Mouse (Mus musculus): ENCODE data around the gene Phf5a. TPM values are rescaled to one million over a fixed set of nuclear protein-coding genes. Genes with fewer than 3 reads are reported as not detected.

Gene Phf5a
- total RNA-seq, 2 experiments from 2014 or later: 42.6 to 44.5 TPM

DNA sequence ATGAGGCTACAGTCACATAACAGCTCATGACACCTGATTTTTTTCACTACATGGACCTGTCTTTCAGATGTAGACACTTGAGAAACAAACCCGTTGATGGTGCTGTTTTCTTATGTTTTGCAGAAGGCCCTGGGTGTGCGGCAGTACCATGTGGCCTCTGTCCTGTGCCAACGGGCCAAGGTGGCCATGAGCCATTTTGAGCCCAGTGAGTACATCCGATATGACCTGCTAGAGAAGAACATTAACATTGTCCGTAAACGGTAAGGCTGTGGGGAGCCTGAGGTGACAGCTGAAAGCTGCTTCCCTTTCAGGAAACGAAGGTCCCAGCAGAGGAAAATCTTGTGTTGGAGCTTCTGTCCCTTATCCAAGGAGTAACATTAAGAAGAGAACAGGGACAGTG lies 17.5 kb upstream of the Phf5a start:
- intact Hi-C loops (cut with DNase I): no loop called here
- DNase-seq (ENCODE audit: extremely low spot score in 1 of 2, low spot score in 2 of 2): no peak

- intact Hi-C loops (cut with DNase I): no loop called here
- no peak for DNase-seq (ENCODE audit: extremely low spot score in 1 of 2, low spot score in 2 of 2)
Observed at GRCm38 (mm10) chr15:81886795-81887550, 15.3 kb upstream of the Phf5a start.

- intact Hi-C loops (cut with DNase I): no loop called here
Observed at GRCm38 (mm10) chr15:81885418-81885934, 13.8 kb upstream of the Phf5a start.

DNA sequence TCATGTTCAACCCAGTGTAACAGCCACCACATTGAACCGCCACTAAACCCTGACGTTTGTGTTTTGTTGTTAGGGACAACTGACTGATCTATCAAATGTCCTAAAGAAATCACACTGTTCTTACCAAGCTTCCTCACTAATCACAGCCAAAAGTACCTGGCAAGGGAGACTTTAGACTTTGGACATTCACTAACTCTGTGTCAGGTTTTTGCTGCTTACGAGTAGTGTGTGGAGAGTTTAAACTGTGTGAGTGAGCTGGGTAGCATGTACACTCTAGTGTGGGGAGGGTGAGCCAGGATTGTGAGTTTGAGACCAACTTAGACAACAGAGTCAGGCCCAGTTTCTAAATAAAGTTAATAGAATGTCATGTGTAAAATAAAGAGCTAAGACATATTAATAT lies 10.6 kb upstream of the Phf5a start:
- intact Hi-C loops (cut with DNase I): no loop called here
- no peak for DNase-seq (ENCODE audit: extremely low spot score in 1 of 2, low spot score in 2 of 2)

More at GRCm38 (mm10) chr15:81885418-81885934, 13.8 kb upstream of the Phf5a start:
- no peak for DNase-seq (ENCODE audit: extremely low spot score in 1 of 2, low spot score in 2 of 2)

DNA sequence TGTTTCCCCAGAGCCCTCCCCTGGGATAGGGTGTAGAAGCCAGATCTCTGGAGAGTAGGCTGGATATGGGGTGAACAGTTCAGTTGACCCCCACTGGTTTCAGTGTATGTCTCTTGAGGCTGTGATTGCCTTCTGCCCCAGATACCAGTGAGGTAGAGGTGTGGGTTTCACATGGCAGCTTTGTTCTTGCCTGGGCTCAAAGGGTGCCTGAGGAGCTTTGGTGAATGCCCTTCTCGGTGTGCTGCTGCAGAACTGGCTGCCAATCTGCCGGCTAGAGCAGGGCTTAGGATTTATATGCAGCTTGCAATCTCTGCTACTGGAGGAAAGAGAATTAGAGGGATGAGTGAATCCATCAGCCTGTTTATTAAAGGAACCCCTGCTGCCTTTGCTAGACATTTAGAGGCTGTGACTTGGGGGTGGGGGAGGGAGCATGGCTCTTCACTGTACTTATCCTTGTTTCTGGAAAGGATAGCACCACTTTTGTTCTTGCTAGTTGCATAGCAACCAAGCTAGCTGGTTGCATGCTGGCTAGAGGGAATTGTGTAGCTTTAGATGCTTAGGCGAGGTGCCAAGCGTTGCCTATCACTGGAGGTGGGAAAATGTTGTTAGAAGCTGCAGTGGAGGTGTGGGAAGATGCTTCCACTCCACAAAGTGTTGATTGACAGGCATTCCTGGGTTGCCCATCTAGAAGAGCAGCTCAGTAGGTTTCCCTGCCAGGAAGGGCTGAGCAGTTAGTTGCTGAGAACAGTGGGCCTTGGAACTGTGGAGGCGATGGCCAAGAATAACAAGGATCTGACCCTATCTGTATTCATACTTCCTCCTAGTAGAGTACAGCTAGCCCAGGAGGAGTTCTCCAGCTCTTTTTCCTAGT lies 8.1 kb upstream of the Phf5a start:
- intact Hi-C loops (cut with DNase I): no loop called here
- DNase-seq (ENCODE audit: extremely low spot score in 1 of 2, low spot score in 2 of 2): peak; percentile 73 to 80

- intact Hi-C loops (cut with DNase I): no loop called here
- peak; percentile 99 for DNase-seq (ENCODE audit: extremely low spot score in 1 of 2, low spot score in 2 of 2)
Observed at GRCm38 (mm10) chr15:81872262-81873136, 788 bp upstream of the Phf5a start, which contains the start of gene Aco2. Gene Aco2, plus strand, starts transcription at chr15:81872309.

DNA sequence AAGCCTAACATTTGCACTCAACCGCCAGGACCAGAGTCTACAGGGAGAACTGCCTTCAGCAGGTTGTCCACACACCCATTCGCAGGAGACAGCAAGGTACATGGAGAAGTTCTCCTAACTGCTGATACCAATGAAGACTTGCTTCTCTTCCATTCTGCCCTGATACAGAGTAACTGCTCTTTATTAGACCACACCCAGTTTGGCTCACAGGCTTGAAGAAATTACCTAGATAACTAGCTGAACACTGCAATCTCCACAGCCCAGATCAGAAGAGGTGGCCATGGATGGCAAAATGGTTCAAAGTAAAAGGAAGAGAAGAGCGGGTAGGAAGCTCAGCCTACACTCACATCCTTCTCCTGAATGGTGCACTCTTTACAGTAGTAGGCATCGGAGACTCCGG lies 1.7 kb downstream of the Phf5a start:
- intact Hi-C loops (cut with DNase I): no loop called here
- no peak for DNase-seq (ENCODE audit: extremely low spot score in 1 of 2, low spot score in 2 of 2)

GRCm38 (mm10) chr15:81864238-81864637 lies 7.5 kb downstream of the Phf5a start:
- intact Hi-C loops (cut with DNase I): no loop called here
- no peak for DNase-seq (ENCODE audit: extremely low spot score in 1 of 2, low spot score in 2 of 2)

DNA sequence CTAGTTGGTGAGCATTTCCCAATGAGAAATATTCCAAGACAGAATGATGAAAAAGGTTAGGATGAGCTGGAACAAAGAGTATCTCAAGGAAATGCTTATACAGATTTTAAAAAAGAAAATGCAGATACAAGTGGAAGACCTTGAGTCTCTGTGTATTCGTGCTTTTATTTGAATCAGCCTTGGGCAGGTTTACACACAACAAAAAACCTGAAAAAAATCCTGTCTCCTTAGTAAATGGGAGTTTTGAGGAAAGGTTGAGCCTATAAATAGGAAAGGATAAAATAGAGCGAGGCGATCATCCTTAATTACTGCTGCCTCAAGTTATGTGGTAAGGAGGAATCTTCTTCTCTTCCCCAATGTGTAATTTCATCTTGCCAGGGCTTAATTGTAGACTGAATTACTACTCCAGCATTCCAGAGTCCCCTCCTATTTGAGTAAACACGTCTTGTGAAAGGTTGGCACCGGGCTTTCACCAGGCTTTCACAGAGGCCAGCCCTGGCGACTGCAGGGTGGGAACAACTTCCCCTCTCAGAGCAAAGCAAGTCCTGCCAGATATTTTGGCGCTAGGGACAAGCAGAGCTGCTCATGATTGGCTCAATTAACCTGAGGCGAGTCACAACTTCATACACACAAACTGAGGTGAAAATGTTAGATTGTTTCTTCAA lies 11.1 kb downstream of the Phf5a start:
- peak in 1 of 2 experiments; percentile 58 for DNase-seq (ENCODE audit: extremely low spot score in 1 of 2, low spot score in 2 of 2)
- intact Hi-C loops (cut with DNase I): no loop called here

DNA sequence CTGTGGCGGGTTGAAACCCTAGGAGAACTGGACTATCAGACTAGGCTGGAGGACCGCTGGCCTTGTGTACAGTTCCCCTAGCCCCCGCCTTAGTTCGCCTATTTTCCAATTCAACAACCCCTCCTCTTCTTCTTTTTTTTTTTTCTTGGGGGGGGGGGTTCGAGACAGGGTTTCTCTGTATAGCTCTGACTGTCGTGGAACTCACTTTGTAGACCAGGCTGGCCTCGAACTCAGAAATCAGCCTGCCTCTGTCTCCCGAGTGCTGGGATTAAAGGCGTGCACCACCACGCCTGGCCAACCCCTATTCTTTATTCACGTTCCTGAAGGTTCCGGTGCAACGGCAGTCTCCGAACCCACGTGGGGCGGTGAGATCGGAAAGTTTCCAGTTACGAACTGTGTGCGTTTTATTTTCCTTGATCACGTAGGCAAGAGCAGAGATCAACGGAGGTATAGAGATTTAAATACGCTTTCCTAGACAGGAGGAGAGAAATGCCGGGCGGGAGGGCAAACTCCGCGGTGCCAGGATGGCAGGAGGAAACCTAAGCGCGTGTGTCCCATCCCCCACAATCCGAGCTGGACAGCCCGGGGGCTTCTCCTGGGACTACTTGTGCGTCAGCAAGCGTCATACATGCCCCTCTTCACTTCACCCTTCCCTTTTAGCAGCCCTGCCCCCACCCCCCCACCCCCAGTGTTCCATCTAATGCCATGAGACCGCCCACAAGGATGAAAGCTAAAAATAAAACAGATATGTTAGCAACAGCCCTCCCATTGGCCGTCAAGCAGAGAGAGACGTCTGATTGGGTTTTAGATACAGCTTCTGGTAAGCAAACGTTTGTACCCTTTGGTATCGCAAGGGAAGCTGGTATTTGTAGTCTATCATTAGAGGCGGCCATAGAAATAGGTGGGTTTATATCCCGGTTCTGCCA lies 12.1 kb downstream of the Phf5a start:
- intact Hi-C loops (cut with DNase I): no loop called here

DNA sequence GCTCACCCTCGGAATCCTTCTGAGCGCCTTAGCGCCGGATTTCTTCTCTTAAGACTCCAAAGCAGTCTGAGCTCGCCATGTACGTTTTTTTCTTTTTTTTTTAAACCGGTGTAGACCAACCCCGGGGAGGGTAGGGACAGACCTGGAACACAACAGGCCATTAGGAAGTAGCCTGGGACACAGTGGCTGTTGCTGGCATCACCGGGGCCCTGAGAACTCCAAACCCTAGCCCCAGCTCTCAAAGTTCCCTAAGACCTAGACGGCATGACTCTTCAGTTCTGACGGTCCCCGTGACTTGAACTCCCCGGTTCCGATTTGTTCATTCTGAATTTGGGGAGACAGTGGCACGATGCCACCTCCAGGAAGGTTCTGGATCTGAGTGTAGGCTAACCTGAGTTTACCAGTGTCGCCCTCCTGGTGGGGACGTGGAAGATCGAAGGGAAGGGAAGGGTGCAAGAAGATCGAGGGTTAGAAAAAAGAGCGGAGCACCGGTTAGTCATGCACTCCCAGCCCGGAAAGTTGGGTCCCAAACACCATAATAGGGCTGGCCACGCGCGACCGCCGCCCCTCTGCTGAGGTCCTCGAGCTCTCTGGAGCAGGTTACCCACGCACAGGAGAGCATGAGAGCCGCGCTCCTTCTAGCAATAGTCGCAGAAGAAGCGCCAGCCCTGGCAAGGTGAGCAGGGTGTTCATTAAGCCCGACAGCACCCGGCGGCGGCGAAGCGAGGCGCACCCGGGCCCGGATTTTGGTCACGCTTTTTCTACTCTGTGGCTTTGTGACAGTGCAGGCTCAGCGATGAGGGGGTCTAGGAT lies 13.0 kb downstream of the Phf5a start, which contains the start of gene Tob2:
Gene Tob2, minus strand, starts transcription at position 280 of the 813 bp plus-strand sequence.
- intact Hi-C loops (cut with DNase I): no loop called here
- peak; percentile 73 to 77 for DNase-seq (ENCODE audit: extremely low spot score in 1 of 2, low spot score in 2 of 2)

More for the DNA sequence above, 12.1 kb downstream of the Phf5a start:
- DNase-seq (ENCODE audit: extremely low spot score in 1 of 2, low spot score in 2 of 2): peak; percentile 88 to 95

DNA sequence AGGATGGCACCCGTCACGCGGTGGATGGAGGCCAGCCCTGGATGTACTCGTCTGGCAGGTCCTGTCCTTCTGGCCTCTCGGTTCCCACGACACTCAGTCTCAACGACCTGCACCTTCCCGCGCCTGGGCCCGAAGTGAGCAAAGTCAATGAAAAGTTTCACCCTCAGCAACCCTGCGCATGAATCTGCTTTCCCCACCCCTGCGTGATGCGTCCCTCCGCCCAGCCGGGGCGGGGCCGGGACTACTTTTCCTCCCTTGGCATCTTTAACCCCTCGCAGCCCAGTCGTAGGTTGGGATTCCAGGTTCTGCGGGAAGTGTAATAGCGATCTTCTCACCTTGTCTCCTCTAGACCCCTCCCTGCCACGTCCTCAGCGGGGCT lies 13.6 kb downstream of the Phf5a start:
- peak; percentile 91 to 93 for DNase-seq (ENCODE audit: extremely low spot score in 1 of 2, low spot score in 2 of 2)
- intact Hi-C loops (cut with DNase I): no loop called here

GRCm38 (mm10) chr15:81857724-81858116 lies 14.0 kb downstream of the Phf5a start:
- intact Hi-C loops (cut with DNase I): no loop called here
- DNase-seq (ENCODE audit: extremely low spot score in 1 of 2, low spot score in 2 of 2): peak in 1 of 2 experiments; percentile 70

DNA sequence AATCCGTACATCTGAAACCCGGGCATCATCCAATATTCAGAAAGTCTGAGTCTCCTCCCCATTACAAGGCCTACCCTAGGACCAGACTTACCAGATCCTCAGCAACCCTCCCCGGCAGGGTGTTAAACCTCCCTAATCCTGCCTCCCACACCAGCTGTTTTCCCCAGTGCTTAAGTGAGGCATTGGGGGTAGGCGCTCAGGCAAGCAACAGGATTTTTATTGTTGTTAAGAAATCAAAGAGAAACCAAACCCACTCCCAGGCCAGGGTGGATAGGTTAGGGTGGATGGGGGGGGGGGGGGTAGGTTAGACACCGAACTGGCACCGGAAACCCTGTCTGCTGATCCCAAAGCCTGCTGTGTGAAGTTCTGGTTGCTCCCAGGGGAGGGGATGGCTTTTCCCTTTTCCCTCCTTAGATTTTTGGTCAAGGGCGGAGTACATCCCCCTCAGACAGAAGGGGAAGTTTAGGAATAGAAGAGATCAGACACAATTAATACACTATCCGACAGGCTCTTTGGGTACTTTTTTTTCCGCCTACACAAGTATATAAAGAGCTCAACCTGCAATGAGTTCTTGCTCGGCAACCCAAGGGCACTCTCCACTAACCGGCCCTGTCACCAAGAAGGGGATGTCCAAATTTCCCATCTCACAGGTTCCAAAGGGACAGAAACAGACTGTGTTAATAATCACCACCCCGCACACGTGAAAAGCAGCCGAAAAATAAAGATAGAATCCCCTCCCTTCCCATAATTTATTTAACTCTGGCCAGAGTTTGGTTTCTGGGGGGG lies 14.6 kb downstream of the Phf5a start:
- DNase-seq (ENCODE audit: extremely low spot score in 1 of 2, low spot score in 2 of 2): no peak
- intact Hi-C loops (cut with DNase I): no loop called here

DNA sequence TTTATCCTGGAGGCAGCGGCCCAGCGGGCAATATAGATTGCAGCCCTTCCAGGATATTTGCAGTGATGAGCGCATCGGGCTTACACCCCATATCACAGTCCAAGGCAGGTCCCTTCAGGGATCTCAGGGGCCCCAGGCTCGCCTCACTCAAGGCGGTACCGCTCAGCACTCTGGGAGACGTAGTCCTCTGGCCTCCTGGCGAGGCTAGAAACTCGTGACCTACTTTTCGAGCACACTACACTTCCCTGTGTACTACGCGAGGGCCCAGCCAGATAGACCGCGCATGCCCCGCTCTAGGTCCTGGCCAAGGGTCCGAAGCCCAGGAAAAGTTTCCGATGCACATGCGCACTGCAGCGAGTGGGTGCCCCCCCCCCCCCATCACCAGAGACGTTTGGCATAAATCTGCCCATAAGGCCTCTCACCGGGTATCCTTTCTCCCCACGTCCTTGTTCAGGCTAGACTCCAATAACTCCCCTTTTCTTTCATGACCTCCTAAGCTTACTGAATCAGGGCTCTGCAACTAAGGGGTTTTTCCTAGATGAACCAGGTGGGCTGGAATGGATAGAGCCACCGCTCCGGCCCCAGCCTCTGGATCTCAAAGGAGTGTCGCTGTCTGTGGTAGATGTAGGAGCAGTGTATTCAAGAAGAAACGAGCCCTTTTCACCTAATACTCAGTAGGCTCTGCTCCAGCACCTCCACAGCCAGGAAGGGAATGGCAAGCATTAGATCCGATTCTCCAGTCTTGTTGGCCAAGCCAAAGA lies 15.5 kb downstream of the Phf5a start:
- intact Hi-C loops (cut with DNase I): no loop called here
- peak; percentile 84 to 90 for DNase-seq (ENCODE audit: extremely low spot score in 1 of 2, low spot score in 2 of 2)
